Mouse (Mus musculus): ENCODE data around the gene Susd4. TPM values are rescaled to one million over a fixed set of nuclear protein-coding genes. Genes with fewer than 3 reads are reported as not detected.
A peak's percentile ranks its signal among the peaks of the same experiment; 100 is the strongest.

Susd4 gene
- total RNA-seq, 2 experiments from 2014 or later: 0.59 to 0.69 TPM

- DNase-seq: no peak
- intact Hi-C loops (cut with DNase I): no loop called here
These were observed 85.9 kb downstream of the Susd4 start for GRCm38 (mm10) chr1:182849556-182849955.

DNA sequence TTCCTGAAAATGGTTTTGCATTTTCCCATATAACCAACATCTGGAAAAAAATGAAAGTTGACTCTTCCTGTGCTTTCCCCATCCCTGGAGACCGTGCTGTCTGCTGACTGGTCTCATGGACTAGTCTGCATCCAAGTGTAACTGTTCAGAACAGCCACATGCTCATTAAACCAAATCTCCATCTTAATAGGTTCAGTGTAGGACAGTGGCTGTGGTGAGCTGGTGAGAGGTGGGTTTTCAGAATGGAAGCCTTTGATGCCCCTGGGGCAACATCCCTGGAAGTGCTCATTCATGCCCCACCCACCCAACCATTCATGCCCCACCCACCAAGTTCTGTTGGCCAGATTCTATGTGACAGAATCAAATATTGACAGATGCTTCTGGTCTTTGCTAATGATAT lies 86.4 kb downstream of the Susd4 start:
- intact Hi-C loops (cut with DNase I): no loop called here
- DNase-seq: no peak

GRCm38 (mm10) chr1:182852158-182852557 lies 88.5 kb downstream of the Susd4 start:
- no peak for DNase-seq
- intact Hi-C loops (cut with DNase I): no loop called here

DNA sequence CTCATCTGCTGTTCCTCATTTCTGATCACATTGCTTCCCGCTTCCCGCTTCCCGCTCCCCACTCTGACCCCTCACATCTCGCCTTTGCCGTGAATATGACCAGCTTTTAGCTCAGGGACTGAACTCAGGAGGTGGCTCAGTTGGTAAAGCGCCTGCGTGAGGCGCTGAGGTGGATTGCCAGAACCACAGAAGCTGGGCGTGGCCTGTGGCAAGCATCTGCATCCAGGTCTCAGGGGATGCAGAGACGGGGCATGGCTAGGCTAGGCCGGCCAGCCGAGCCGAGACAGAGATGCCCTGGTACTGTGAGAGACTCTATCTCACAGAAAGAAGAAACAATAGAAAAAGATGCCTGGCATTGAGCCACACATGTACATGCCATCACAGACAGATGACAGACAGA lies 93.0 kb downstream of the Susd4 start:
- intact Hi-C loops (cut with DNase I): no loop called here
- no peak for DNase-seq

DNA sequence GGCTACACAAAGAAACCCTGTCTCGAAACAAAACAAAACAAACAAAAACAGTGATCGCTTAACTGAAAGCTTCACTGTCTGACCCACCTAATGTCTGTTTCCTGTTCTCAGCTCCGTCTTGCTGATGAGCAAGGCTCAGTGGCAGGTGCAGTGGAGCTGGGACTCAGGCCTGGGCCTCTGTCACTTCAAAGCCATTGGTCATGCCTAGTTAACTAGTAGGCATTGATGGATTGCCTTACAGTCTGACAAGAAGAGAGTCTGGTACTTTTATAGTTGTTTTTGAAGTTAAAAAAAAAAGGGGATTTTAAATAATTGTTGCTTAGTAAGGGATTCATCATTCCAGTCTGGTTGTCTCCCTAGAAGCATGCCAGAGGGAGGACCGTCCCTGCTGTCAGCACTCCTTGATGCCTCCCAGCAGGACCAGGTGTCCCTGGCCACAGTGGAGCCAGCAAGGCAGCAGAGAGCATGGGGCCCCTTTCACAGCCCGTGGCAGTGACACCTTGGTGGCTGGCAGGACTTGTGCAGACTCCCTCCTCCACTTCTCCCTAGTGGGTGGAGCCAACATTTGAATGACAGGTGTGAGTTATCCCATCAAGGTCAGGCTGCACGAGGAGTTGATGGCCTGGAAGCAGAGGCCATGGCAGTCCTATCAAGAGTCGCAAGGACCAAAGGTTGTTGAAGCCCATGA lies 98.2 kb downstream of the Susd4 start:
- intact Hi-C loops (cut with DNase I): no loop called here

GRCm38 (mm10) chr1:182863396-182863795 lies 99.7 kb downstream of the Susd4 start:
- DNase-seq: no peak
- intact Hi-C loops (cut with DNase I): no loop called here

More for the DNA sequence above, 98.2 kb downstream of the Susd4 start:
- DNase-seq: no peak

GRCm38 (mm10) chr1:182867886-182868285 lies 104.2 kb downstream of the Susd4 start:
- no peak for DNase-seq
- intact Hi-C loops (cut with DNase I): loop anchor here (1.0 kb wide), 1 partner anchor 93 kb away; no protein-coding TSS in a partner anchor

DNA sequence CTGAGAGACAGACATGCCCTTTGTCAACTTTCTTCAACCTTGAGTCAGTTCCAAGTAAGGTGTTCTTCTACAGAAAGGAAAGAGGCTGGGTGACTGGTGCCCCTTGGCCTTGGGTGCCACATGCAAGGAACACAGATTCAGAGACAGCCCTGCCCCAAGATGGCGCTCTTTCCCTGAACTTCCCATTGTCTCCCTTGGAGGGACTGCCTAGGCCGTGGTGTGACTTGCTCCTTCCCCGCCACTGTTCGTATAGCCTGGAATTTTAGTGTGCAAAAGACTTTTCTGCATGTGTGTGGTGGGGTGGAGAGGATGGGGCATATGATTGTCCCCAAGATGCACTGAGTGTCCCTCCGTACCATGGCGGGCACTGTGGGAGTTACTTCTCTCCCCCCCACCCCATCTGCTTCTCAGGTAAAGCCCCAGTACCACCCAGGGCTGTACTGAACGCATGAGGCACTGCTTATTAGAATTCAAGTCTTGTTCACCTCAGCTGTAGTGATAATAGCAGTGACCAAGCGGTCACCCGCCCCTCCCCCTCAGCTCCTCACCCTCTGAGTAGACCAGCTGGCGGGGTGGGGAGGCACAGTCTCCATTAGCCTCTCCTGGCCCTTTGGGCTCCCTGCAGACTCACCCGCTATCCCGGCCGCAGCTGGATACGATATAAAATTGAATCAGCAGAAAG lies 104.9 kb downstream of the Susd4 start:
- DNase-seq: peak; percentile 55 to 68
- intact Hi-C loops (cut with DNase I): loop anchor here (1.0 kb wide), 1 partner anchor 93 kb away; no protein-coding TSS in a partner anchor

- no peak for DNase-seq
These were observed 105.4 kb downstream of the Susd4 start for GRCm38 (mm10) chr1:182869114-182869456.

GRCm38 (mm10) chr1:182878156-182878555 lies 114.5 kb downstream of the Susd4 start:
- intact Hi-C loops (cut with DNase I): no loop called here

More at GRCm38 (mm10) chr1:182869114-182869456, 105.4 kb downstream of the Susd4 start:
- intact Hi-C loops (cut with DNase I): no loop called here

DNA sequence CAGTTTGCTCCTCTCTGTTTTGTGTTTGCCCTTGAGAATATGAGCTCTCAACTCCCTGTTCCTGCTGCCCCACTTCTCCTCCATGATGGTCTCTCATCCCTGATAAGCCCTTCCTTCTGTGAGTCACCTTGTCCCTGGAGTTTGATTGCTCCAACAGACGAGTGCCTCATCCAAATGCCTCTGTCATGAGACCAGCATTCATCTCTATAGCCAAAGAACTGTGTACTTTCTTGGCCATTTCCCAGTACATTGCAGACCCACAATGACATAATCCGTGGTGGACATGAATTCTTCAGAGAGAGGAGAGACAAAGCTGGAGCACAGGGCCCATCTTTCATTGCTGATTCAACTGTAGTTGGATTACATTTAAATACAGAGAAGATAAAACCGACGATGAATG lies 115.1 kb downstream of the Susd4 start:
- intact Hi-C loops (cut with DNase I): no loop called here
- DNase-seq: no peak

More at GRCm38 (mm10) chr1:182878156-182878555, 114.5 kb downstream of the Susd4 start:
- no peak for DNase-seq

DNA sequence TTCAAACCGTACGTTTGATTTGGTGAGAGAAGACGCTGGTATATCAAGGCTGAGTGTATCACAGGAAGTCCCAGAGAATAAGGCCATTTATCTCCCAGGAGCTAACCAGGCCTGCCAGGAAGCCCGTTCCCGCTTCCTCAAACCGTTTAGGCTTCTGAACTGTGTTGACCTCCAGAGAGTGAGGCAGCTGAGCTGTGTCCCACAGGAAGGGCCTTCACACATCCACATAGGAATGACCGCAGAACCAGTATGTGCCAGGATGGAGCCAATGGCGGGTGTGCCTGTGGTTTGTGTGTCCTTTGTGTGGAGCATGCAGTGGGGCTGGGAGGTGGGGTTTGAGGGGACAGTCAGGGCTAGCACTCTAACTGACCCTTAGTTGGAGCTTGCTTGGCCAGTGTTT lies 117.6 kb downstream of the Susd4 start:
- intact Hi-C loops (cut with DNase I): no loop called here

DNA sequence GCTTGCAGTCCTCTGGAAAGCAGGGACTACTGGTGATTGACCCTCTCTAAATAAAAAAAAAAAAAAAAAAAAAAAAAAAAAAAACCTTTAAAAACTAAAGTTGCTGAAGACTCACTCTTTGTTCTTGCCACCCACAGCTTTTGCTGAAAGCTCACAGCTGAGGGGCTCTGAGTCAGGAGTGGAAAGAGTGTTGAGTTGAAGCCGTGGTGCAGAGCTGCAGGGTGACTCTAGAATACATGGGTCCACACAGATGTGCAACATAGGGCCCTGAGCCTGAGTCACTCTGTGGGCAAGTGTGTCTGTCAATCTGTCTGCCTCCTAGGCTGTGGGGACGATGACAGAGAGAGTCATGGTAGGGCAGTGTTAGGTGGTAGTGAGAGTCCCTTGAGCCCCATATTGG lies 119.0 kb downstream of the Susd4 start:
- no peak for DNase-seq
- intact Hi-C loops (cut with DNase I): no loop called here

More for the DNA sequence above, 117.6 kb downstream of the Susd4 start:
- DNase-seq: no peak

GRCm38 (mm10) chr1:182895698-182896097 lies 132.0 kb downstream of the Susd4 start:
- intact Hi-C loops (cut with DNase I): no loop called here

DNA sequence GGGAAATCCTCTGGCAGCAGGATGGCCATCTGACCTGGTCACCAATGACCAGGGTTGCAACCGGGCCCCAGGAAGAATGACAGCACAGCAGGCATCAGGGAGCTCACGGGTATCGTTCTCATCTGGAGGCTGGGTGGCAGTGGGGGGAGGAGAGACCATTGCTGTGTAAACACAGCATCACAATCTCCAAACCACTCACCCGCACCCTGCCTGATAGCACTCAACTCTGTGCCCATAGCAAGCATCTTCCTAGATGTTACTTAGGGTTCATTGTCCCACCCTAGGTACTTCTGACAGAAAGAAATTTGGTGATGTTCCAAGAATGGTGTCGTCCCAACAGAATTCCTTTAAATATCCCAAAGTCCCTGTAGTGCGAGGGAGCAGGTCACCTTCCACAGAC lies 133.4 kb downstream of the Susd4 start:
- no peak for DNase-seq
- intact Hi-C loops (cut with DNase I): no loop called here

More at GRCm38 (mm10) chr1:182895698-182896097, 132.0 kb downstream of the Susd4 start:
- DNase-seq: peak; percentile 48 to 49

DNA sequence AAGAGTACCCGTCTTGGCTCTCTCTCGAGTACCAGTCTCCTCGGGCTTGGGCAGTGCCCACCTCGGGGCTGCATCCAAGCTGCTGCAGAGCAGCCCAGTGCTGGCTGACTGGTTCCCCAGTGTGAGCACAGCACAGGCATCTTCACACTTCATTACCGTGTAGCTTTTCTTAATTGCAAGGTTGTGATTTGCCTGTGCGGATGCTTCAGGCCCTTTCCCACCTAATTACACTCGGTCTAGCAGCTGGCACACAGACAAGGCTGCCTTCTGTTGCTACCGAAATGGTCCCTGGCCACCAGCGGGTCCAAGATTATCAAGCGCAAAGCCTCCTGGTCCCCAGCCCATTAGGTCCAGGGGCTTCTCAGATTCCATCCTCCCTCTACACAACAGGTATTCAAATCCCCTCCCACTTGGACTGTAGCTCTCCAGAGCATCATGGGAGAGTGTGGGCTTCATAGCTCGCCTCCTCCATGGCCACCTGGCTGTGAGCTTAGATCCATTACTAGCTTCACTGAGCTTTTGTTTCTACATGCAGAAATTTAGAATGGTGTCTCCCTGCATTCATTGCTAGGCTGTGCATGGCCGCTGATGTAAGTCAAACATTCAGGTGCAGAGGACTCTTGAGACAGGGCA lies 134.0 kb downstream of the Susd4 start:
- intact Hi-C loops (cut with DNase I): no loop called here
- DNase-seq: no peak

- intact Hi-C loops (cut with DNase I): no loop called here
These were observed 138.4 kb downstream of the Susd4 start for GRCm38 (mm10) chr1:182902095-182902494.

DNA sequence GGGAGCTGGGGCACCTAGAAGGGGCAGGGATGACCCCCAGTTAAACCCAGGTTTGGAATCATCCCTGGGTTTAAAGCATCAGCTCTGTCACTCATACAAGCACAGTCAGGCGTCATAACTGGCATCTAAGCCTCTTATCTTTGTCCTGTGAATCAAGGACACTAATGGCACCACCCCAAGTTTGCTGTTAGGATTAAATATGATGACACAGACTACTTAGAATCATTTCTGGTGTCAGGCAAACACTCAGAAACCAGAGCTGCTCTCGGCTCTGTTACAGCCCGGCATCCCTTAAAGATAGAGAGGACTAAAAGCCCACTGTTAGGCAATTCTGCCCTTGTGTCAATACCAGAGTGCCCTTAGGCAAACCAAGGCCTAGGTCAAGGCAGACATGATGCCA lies 139.2 kb downstream of the Susd4 start:
- DNase-seq: no peak
- intact Hi-C loops (cut with DNase I): no loop called here

More at GRCm38 (mm10) chr1:182902095-182902494, 138.4 kb downstream of the Susd4 start:
- DNase-seq: no peak

DNA sequence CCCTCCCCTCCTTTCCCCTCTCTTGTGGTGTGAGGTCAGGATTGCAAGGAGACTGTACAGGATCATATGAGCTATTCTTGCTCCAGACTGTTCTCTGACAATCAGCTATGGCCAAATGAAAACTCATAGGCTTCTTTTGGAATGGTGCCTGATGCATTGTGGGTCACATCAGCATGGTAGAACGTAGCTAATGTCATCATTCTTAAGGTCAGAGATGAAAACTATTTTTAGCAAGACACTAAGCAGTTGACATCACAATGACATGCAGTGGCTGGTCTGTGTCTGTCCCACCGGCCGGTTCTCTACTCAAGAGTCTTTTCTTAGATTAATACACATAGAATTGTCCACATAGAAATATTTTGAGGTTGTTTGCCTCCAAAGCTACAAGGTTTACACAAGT lies 142.0 kb downstream of the Susd4 start:
- intact Hi-C loops (cut with DNase I): loop anchor here (2.0 kb wide), 1 partner anchor 55 kb away; no protein-coding TSS in a partner anchor
- DNase-seq: no peak

GRCm38 (mm10) chr1:182908050-182909036 lies 144.7 kb downstream of the Susd4 start:
- intact Hi-C loops (cut with DNase I): no loop called here
- DNase-seq: peak; percentile 83 to 89

Data from gastrocnemius, postnatal 36 days (tissue).